Mouse (Mus musculus) midbrain, embryonic 11.5 days (tissue): ENCODE measurements at regions not wholly inside any gene's neighbourhood (a gene's known extent, or its start where the extent isn't known, plus 50 kb on each side); places are given as distances from the start of the nearest gene placed in this dataset.

Experiments
- ATAC-seq: fragments of 200-750 bp; cut with Nextera tagmentation; 2 replicates; pipeline ENCODE4 v1.8.0; 2017; ENCODE audit warnings: moderate TSS enrichment, moderate library complexity; ENCODE audit not compliant: low FRiP score
- DNase-seq: peaks from one replicate; pipeline ENCODE4 v3.0.0; 2015; ENCODE audit warnings: low spot score; ENCODE audit errors: missing footprints
- H3K27ac ChIP-seq: fragments of 300-500 bp; sonication (generic); 2 replicates; pipeline ENCODE4 v1.5.1; 2014; ENCODE audit warnings: low read depth, low read length
- H3K27me3 ChIP-seq: fragments of 300-500 bp; sonication (generic); 2 replicates; pipeline ENCODE4 v1.6.1; 2014; ENCODE audit warnings: mild to moderate bottlenecking, low read length, moderate library complexity, mixed read lengths; ENCODE audit not compliant: control insufficient read depth, insufficient read depth
- H3K36me3 ChIP-seq: fragments of 300-500 bp; sonication (generic); 2 replicates; pipeline ENCODE4 v1.6.1; 2014; ENCODE audit warnings: mild to moderate bottlenecking, low read length, moderate library complexity, mixed read lengths; ENCODE audit not compliant: control insufficient read depth, insufficient read depth
- H3K4me1 ChIP-seq: fragments of 300-500 bp; sonication (generic); 2 replicates; pipeline ENCODE4 v1.6.1; 2014; ENCODE audit warnings: low read length; ENCODE audit not compliant: control insufficient read depth, insufficient read depth
- H3K4me2 ChIP-seq: fragments of 300-500 bp; sonication (generic); 2 replicates; pipeline ENCODE4 v1.6.1; 2014; ENCODE audit warnings: mild to moderate bottlenecking, moderate library complexity
- H3K4me3 ChIP-seq: fragments of 300-500 bp; sonication (generic); 2 replicates; pipeline ENCODE4 v1.5.1; 2014; ENCODE audit warnings: low read depth, low read length
- H3K9ac ChIP-seq: fragments of 300-500 bp; sonication (generic); 2 replicates; pipeline ENCODE4 v1.6.1; 2014; ENCODE audit warnings: low read length
- H3K9me3 ChIP-seq: fragments of 300-500 bp; sonication (generic); 2 replicates; pipeline ENCODE4 v1.6.1; 2016; ENCODE audit warnings: low read length; ENCODE audit not compliant: control insufficient read depth
- WGBS: fragments of 180-500 bp; shearing (Covaris S2); extraction: QIAGEN DNeasy Blood & Tissue Kit; methylation state at CpG from one replicate; pipeline ENCODE4 v1.1.7; 2014; 5-methylcytosine and 5-hydroxymethylcytosine counted together

DNA sequence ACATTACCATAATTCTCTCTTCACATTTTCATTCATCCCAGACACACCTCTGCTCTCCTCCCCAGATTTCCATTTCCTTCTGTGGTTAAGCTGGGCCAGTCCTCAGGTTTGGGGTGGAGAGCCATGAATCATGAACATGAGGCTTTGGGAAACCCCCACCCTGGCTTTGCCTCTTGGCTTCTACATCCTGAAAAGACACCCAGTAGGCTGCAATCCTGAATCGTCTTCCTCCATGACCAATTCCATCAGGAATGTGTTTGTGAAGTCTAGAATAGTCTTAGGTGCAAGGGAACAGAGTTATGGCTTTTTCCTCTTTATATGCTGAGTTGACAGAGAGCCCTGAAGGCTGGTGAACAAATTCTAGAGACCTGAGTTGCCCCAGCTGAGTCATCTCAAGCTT, 87.0 kb upstream of the Klf7 start:
- DNase-seq: no peak
- H3K9ac ChIP-seq: no peak overlapping the region
- no peak overlapping the region for H3K27ac ChIP-seq
- H3K9me3 ChIP-seq: peaks cover 3% of the 10 kb centered on the region; the same call in 1 of the 2 replicates
- H3K4me1 ChIP-seq: no peaks in the 10 kb centered on the region
- 81% methylated on average over 1 of the region's 1 CpGs for WGBS
- H3K4me2 ChIP-seq: no peak overlapping the region
- ATAC-seq: no peak
- no peak overlapping the region for H3K4me3 ChIP-seq
- no peaks in the 10 kb centered on the region for H3K36me3 ChIP-seq
- H3K27me3 ChIP-seq: no peaks in the 10 kb centered on the region

DNA sequence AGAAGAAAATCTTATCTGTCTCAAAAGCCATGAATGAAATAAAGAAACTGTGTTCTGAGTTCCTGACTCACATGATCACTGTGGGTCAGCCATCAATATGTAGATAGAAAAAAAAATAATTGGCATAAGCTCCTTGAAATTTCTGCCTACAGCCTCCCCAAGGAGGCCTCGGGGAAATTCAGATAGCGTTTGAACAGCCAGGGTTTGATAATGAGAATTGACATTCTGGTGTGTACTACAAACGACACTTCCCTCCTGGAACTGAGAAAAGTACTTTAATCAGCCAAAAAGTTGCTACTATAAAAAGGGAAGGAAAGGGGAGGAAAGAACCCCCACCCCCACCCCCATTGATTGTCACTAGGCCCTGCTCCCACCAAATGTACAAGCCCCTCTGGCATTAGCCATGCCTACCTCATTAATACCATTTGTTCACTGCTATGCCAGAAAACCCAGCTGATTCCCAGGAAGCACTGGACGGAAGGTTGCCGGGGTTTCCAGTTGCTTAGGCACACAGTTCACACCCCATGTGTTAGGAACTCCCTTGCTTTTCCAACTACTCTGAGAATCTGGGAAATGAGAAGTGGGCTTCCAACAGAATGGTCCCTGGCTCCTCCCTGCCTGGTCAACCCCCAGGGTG, 78.4 kb upstream of the Klf7 start:
- ATAC-seq (0 out of 2 replicates have a peak, but pooled peaks have one; percentile 22), DNase-seq (peak; percentile 84)
- H3K9me3 ChIP-seq: peaks cover 3% of the 10 kb centered on the region; the same call in 1 of the 2 replicates
- no peaks in the 10 kb centered on the region for H3K27me3 ChIP-seq
- no peak overlapping the region for H3K27ac ChIP-seq
- H3K4me1 ChIP-seq: peaks cover 3% of the 10 kb centered on the region; the same call in 1 of the 2 replicates
- no peak overlapping the region for H3K4me3 ChIP-seq
- 54% methylated on average over 5 of the region's 5 CpGs for WGBS
- H3K9ac ChIP-seq: no peak overlapping the region
- no peaks in the 10 kb centered on the region for H3K36me3 ChIP-seq
- H3K4me2 ChIP-seq: no peak overlapping the region

DNA sequence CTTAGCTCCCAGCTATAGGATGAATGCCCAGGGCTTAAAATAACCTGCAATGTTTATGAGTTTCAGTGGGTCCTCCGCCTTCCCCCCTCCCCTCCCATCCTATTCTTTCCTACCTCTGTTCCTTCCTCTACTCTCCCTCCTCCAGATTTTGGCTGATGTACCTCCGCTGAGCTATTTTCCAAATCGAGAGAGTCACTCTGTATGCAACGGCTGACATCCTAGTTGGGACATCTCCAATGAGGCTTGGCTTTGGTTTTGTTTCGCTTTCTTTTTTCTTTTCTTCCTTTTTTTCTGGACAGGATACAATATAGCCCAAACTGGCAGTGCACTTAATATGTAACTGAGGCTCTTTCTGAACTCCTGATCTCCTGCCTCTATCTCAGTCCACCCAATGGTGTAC, 76.7 kb upstream of the Klf7 start:
- ATAC-seq: no peak
- no peak for DNase-seq
- H3K9me3 ChIP-seq: no peaks in the 10 kb centered on the region
- peaks cover 3% of the 10 kb centered on the region; the same call in 1 of the 2 replicates for H3K4me1 ChIP-seq
- H3K36me3 ChIP-seq: no peaks in the 10 kb centered on the region
- H3K4me3 ChIP-seq: no peak overlapping the region
- no peak overlapping the region for H3K4me2 ChIP-seq
- no peak overlapping the region for H3K27ac ChIP-seq
- 91% methylated on average over 5 of the region's 5 CpGs for WGBS
- no peak overlapping the region for H3K9ac ChIP-seq
- H3K27me3 ChIP-seq: no peaks in the 10 kb centered on the region

DNA sequence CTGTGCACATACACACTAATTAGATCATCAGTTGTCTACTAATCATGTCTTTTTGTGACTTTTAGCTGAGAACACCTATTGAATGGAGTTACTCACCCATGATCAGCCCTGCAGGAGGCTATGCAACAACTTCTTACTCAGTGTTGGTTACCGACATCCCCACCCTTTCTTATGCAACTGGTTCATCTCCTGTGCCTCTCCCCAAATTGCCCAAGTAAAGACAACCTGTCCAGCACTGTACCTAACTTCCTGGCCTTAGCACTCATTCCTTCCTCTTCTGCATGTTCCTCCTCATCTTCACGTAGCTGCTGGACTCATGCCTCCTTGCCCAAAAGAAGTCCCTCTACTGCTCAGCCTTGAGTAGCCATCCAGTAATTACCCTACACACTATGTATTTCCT, 76.2 kb upstream of the Klf7 start:
- Histone ChIP-seq H3K4me1 (peaks cover 3% of the 10 kb centered on the region; the same call in 1 of the 2 replicates), H3K36me3 (no peaks in the 10 kb centered on the region), H3K9ac (no peak overlapping the region), H3K4me2 (no peak overlapping the region), H3K9me3 (no peaks in the 10 kb centered on the region), H3K27me3 (no peaks in the 10 kb centered on the region), H3K4me3 (no peak overlapping the region), H3K27ac (no peak overlapping the region)
- 45% methylated on average over 2 of the region's 2 CpGs for WGBS
- DNase-seq: peak; percentile 73
- ATAC-seq: no peak

DNA sequence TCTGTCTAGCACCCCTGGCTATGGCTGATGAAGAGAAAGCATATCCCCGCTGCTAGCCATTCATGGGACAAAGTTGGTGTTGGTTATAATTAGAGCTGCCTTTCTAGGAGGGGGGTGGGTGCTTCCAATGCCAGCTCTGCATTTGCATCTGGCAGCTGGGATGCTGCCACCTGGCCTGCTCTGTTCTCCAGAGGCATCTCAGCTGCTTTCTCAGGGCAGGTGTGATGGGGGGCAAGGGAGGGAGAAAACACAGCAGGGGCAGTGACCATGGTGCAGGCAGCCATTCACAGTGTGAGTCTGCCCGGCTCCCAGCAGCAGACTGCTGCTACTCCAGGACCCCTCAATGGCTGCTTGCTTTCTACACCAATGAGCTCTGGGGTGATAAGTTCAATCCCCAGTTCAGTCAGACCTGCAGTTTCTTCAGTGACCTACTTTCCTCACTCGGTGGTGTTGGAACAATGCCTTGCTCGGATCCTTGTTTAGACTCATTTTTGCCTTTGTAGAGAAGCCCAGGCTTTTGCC, 73.9 kb upstream of the Klf7 start:
- no peak overlapping the region for H3K4me3 ChIP-seq
- H3K9ac ChIP-seq: no peak overlapping the region
- peak; percentile 71 for DNase-seq
- no peaks in the 10 kb centered on the region for H3K27me3 ChIP-seq
- 0 out of 2 replicates have a peak, but pooled peaks have one; percentile 28 for ATAC-seq
- WGBS: 16% methylated on average over 4 of the region's 4 CpGs
- H3K36me3 ChIP-seq: no peaks in the 10 kb centered on the region
- no peaks in the 10 kb centered on the region for H3K9me3 ChIP-seq
- peaks cover 15% of the 10 kb centered on the region for H3K4me1 ChIP-seq
- no peak overlapping the region for H3K27ac ChIP-seq
- H3K4me2 ChIP-seq: no peak overlapping the region

DNA sequence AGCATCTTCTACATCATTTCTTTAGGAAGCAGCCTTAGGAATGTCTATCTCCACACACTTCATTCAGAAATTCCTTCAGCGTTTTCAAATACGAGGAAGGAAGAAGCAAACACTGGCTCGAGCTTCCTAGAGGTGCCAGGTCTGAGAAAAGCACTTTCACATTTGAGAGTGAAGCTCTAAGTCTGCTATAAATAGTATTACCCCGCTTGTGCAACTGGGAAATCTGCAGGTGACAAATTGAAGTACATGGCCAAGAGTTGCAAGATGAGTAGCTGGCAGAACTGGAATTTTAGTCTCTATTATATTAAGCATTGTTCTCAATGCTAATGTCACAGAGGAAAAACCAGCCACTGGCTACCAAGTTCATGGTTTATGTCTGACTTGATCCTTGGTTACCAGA, 73.2 kb upstream of the Klf7 start:
- no peak for DNase-seq
- 83% methylated on average over 4 of the region's 4 CpGs for WGBS
- Histone ChIP-seq H3K4me2 (no peak overlapping the region), H3K9ac (no peak overlapping the region), H3K27me3 (no peaks in the 10 kb centered on the region), H3K4me1 (peaks cover 13% of the 10 kb centered on the region), H3K4me3 (no peak overlapping the region), H3K9me3 (no peaks in the 10 kb centered on the region), H3K36me3 (no peaks in the 10 kb centered on the region), H3K27ac (no peak overlapping the region)
- no peak for ATAC-seq

DNA sequence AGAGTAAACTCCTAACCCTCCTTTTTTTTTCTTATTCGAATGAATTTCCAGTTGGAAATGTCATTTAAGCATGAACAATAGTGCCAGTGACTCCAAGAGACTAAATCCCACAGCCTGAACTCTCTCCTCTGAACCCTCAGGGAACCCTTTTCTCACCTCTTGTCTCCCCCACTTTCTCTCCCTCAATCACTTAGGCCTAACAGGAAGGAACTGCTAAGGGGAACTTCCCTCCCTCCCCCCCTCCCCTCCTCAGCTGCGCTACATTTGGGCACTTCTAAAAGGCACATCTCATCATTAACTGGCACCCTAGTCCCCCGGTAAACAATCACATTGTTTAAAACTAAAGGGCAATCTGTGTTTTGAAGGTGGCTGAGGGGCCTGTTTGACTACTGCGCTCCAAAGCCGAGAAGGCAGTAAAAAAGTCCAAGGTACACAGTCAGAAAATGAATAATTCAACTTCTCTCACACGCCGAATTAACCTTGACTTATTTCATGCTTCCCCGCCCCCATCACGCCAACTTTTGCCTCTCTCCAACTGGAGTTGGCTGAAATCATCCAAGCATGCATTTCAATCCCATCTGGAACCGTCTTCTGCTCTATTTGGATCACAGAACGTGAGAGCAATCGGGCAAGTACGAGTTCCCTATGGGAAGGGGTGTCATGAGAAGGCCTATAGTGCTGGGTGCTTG, 71.2 kb upstream of the Klf7 start:
- Histone ChIP-seq H3K27ac (no peak overlapping the region), H3K9ac (no peak overlapping the region), H3K4me1 (peaks cover 19% of the 10 kb centered on the region), H3K9me3 (no peaks in the 10 kb centered on the region), H3K36me3 (no peaks in the 10 kb centered on the region), H3K4me2 (no peak overlapping the region), H3K4me3 (no peak overlapping the region), H3K27me3 (no peaks in the 10 kb centered on the region)
- no peak for ATAC-seq
- WGBS: 48% methylated on average over 13 of the region's 13 CpGs
- DNase-seq: peak; percentile 85

DNA sequence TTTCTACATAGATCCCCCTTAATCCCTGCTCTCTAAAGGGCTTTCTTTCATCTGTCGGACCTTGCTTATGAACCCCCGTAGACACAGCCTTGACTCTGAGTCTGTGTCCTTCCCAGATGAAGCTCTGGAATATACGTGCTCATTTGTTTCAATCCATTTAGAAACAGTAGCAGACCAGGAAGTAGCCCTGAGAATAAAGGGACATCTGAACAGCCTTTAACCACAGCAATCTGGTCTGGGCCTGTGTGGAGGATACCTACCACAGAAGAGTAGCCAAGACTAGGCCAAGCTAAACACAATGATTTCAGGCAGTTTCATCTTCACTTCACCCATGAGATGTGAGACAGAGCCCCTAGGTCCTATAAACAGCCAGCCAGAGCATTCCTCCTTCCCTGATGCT, 70.7 kb upstream of the Klf7 start:
- H3K36me3 ChIP-seq: no peaks in the 10 kb centered on the region
- DNase-seq: no peak
- no peak overlapping the region for H3K27ac ChIP-seq
- no peaks in the 10 kb centered on the region for H3K27me3 ChIP-seq
- no peak for ATAC-seq
- no peaks in the 10 kb centered on the region for H3K9me3 ChIP-seq
- 73% methylated on average over 3 of the region's 3 CpGs for WGBS
- H3K9ac ChIP-seq: no peak overlapping the region
- H3K4me3 ChIP-seq: no peak overlapping the region
- peaks cover 19% of the 10 kb centered on the region for H3K4me1 ChIP-seq
- no peak overlapping the region for H3K4me2 ChIP-seq
